ENCODE assay signal across 17 mouse cellular contexts in genomic region chr17:12721118-12721886, GRCm38 (mm10). TPM values are rescaled to one million over a fixed set of nuclear protein-coding genes. Genes with fewer than 3 reads are reported as not detected.
DNase-seq lines count a peak whose midpoint lies in the region; ATAC-seq and TF ChIP-seq lines count a peak whose summit lies in the region.
"Had no signal": no experiment of that assay in that cellular context is flagged by ENCODE, and none has a peak within 500 bp of the region (broad histone marks: within the 10 kb centered on the region; RNA-seq: fewer than 3 reads in every experiment).

No protein-coding gene starts in this region.

- 63% methylated on average over 5 of the region's 5 CpGs for WGBS in heart, embryonic 13.5 days
- 71% methylated on average over 5 of the region's 5 CpGs for WGBS in heart, embryonic 10.5 days
- WGBS in liver, embryonic 11.5 days, result 76% methylated on average over 5 of the region's 5 CpGs
- 60% methylated on average over 5 of the region's 5 CpGs for WGBS in liver, embryonic 12.5 days (ENCODE audit: insufficient replicate concordance)
- WGBS in heart, postnatal 0 days, result 55% methylated on average over 5 of the region's 5 CpGs

- H3K36me3 ChIP-seq in heart, embryonic 13.5 days, result peaks cover 95% of the 10 kb centered on the region
- H3K36me3 ChIP-seq in heart, embryonic 10.5 days, result peaks cover 94% of the 10 kb centered on the region
- H3K36me3 ChIP-seq in liver, embryonic 11.5 days (ENCODE audit: control insufficient read depth, insufficient read depth, low read length), result peaks cover 20% of the 10 kb centered on the region
- peaks cover 62% of the 10 kb centered on the region for H3K36me3 ChIP-seq in liver, embryonic 12.5 days
- H3K36me3 ChIP-seq in heart, postnatal 0 days (replicated peaks; ENCODE audit: control insufficient read depth, insufficient read depth, low read length), result peaks cover 62% of the 10 kb centered on the region

- no peak for TF ChIP-seq CTCF in heart, postnatal 0 days (IDR thresholded peaks at IDR 0.05; ENCODE audit: low read depth)

- no peaks in the 10 kb centered on the region for H3K27me3 ChIP-seq in heart, embryonic 13.5 days (replicated peaks)
- H3K27me3 ChIP-seq in heart, embryonic 10.5 days (ENCODE audit: insufficient read depth, poor library complexity, severe bottlenecking), result no peaks in the 10 kb centered on the region
- H3K27me3 ChIP-seq in liver, embryonic 11.5 days (replicated peaks; ENCODE audit: control insufficient read depth, insufficient read depth, low read length), result no peaks in the 10 kb centered on the region
- H3K27me3 ChIP-seq in liver, embryonic 12.5 days (replicated peaks), result 0 out of 2 replicates have a peak, but pooled peaks cover 4% of the 10 kb centered on the region
- no peaks in the 10 kb centered on the region for H3K27me3 ChIP-seq in heart, postnatal 0 days (ENCODE audit: control insufficient read depth, insufficient read depth, low read length)
- H3K27me3 ChIP-seq: forebrain, embryonic 12.5 days had no signal

- no peaks in the 10 kb centered on the region for H3K9me3 ChIP-seq in heart, embryonic 13.5 days
- H3K9me3 ChIP-seq in heart, embryonic 10.5 days, result no peaks in the 10 kb centered on the region
- H3K9me3 ChIP-seq in liver, embryonic 11.5 days (ENCODE audit: control insufficient read depth, low read length), result no peaks in the 10 kb centered on the region
- no peaks in the 10 kb centered on the region for H3K9me3 ChIP-seq in liver, embryonic 12.5 days (replicated peaks)
- no peaks in the 10 kb centered on the region for H3K9me3 ChIP-seq in heart, postnatal 0 days (replicated peaks; ENCODE audit: control insufficient read depth, low read length)
- H3K9me3 ChIP-seq: forebrain, embryonic 12.5 days; liver, embryonic 13.5 days had no signal

- no peak overlapping the region for H3K4me2 ChIP-seq in heart, embryonic 13.5 days
- no peak overlapping the region for H3K4me2 ChIP-seq in liver, embryonic 11.5 days
- H3K4me2 ChIP-seq in liver, embryonic 12.5 days, result no peak overlapping the region
- H3K4me2 ChIP-seq in heart, postnatal 0 days (ENCODE audit: low read depth, low read length), result no peak overlapping the region
- H3K4me2 ChIP-seq: forebrain, embryonic 12.5 days; liver, embryonic 13.5 days had no signal

- no peak overlapping the region for H3K9ac ChIP-seq in heart, embryonic 13.5 days
- H3K9ac ChIP-seq in liver, embryonic 11.5 days (ENCODE audit: low read depth, low read length), result no peak overlapping the region
- H3K9ac ChIP-seq in liver, embryonic 12.5 days, result no peak overlapping the region
- H3K9ac ChIP-seq in heart, postnatal 0 days (replicated peaks; ENCODE audit: low read depth, low read length), result no peak overlapping the region
- H3K9ac ChIP-seq: forebrain, embryonic 12.5 days; liver, embryonic 13.5 days had no signal

- peak; percentile 58; the same call in 1 of the 2 replicates for TF ChIP-seq EP300 in heart, postnatal 0 days (IDR thresholded peaks at IDR 0.05; ENCODE audit: low read depth)

- no peak overlapping the region for H3K4me3 ChIP-seq in heart, embryonic 13.5 days
- H3K4me3 ChIP-seq in heart, embryonic 10.5 days, result no peak overlapping the region
- no peak overlapping the region for H3K4me3 ChIP-seq in liver, embryonic 11.5 days (ENCODE audit: low read depth, low read length)
- H3K4me3 ChIP-seq in liver, embryonic 12.5 days, result no peak overlapping the region
- no peak overlapping the region for H3K4me3 ChIP-seq in heart, postnatal 0 days (ENCODE audit: low read depth, low read length)
- H3K4me3 ChIP-seq: forebrain, embryonic 12.5 days; liver, embryonic 13.5 days had no signal

- DNase-seq in cerebellum, adult 9-10 months, result peak; percentile 63
- DNase-seq in heart, embryonic 10.5 days (ENCODE audit: low spot score), result no peak
- DNase-seq in liver, embryonic 11.5 days (ENCODE audit: low spot score), result no peak
- peak; percentile 38 for DNase-seq in heart, postnatal 0 days (ENCODE audit: low spot score)
- no peak for DNase-seq in layer of hippocampus, postnatal 14 days (ENCODE audit: low spot score in 2 of 2)
- DNase-seq: adrenal gland, postnatal 14 days; kidney, postnatal 10 days; liver, embryonic 13.5 days; midbrain, embryonic 14.5 days; spleen, adult 18-20 months; thymus, postnatal 25 days had no signal

- H3K4me1 ChIP-seq in heart, embryonic 13.5 days, result peaks cover 97% of the 10 kb centered on the region
- H3K4me1 ChIP-seq in heart, embryonic 10.5 days, result peaks cover 66% of the 10 kb centered on the region
- H3K4me1 ChIP-seq in liver, embryonic 11.5 days (replicated peaks; ENCODE audit: control insufficient read depth, insufficient read depth, low read length), result peaks cover 31% of the 10 kb centered on the region
- H3K4me1 ChIP-seq in liver, embryonic 12.5 days, result peaks cover 34% of the 10 kb centered on the region
- H3K4me1 ChIP-seq in heart, postnatal 0 days (ENCODE audit: control insufficient read depth, insufficient read depth), result peaks cover 61% of the 10 kb centered on the region
- H3K4me1 ChIP-seq: forebrain, embryonic 12.5 days had no signal

- no peak for ATAC-seq in cerebellum, adult (ENCODE audit: insufficient number of reproducible peaks, low FRiP score, low TSS enrichment)
- no peak for ATAC-seq in heart, embryonic 13.5 days (ENCODE audit: extremely low read depth, insufficient number of reproducible peaks, low FRiP score, low TSS enrichment)
- ATAC-seq in liver, embryonic 11.5 days (replicated peaks; ENCODE audit: low FRiP score), result no peak
- ATAC-seq in liver, embryonic 12.5 days, result no peak
- ATAC-seq in heart, postnatal 0 days (ENCODE audit: insufficient read depth, low read depth), result no peak
- ATAC-seq: hindbrain, embryonic 16.5 days had no signal

- peak overlapping the region; percentile 91 for H3K27ac ChIP-seq in heart, embryonic 13.5 days (replicated peaks)
- no peak overlapping the region for H3K27ac ChIP-seq in heart, embryonic 10.5 days
- H3K27ac ChIP-seq in liver, embryonic 11.5 days (ENCODE audit: low read depth, low read length), result 0 out of 2 replicates have a peak overlapping the region, but pooled peaks have one; percentile 13
- no peak overlapping the region for H3K27ac ChIP-seq in liver, embryonic 12.5 days
- peak overlapping the region; percentile 62 for H3K27ac ChIP-seq in heart, postnatal 0 days (ENCODE audit: low read depth)
- H3K27ac ChIP-seq: forebrain, embryonic 12.5 days; liver, embryonic 13.5 days had no signal

RNA-seq across cellular contexts. Expression of gene Slc22a1, which starts 45.7 kb away (rescaled TPM):
- 12.0 and 15.1 TPM in 2 replicates for polyA plus RNA-seq in heart, embryonic 13.5 days (2015; fragmentation: Nextera tagmentation; extraction: Ambion mirVana)
- 0.39 and 1.1 TPM in 2 replicates for polyA plus RNA-seq in heart, embryonic 10.5 days (2016; fragmentation: Nextera tagmentation; extraction: Ambion mirVana)
- polyA plus RNA-seq in liver, embryonic 11.5 days (2014; fragmentation: Nextera tagmentation; extraction: Ambion mirVana), result 0.10 TPM in 1 of 2 replicates, not detected in the other
- not detected in 2 replicates for polyA plus RNA-seq in liver, embryonic 12.5 days (2016; fragmentation: Nextera tagmentation; extraction: Ambion mirVana)
- total RNA-seq in heart, postnatal 0 days (2014; rRNA removed; ENCODE audit: low replicate concordance), result not detected in 2 replicates
- 33.5 and 42.8 TPM in 2 replicates for polyA plus RNA-seq in heart, postnatal 0 days (2015; fragmentation: Nextera tagmentation; extraction: Ambion mirVana)
- not detected for total RNA-seq in layer of hippocampus, postnatal 14 days (2021)
- total RNA-seq: megakaryocyte progenitor cell, adult 5-6 weeks had no signal
- polyA plus RNA-seq: hindbrain, embryonic 16.5 days; liver, embryonic 13.5 days; midbrain, embryonic 14.5 days had no signal

RNA-seq across cellular contexts. Expression of gene Igf2r, which starts 48.2 kb away (rescaled TPM):
- polyA plus RNA-seq in heart, embryonic 13.5 days (2015; fragmentation: Nextera tagmentation; extraction: Ambion mirVana), result 142 and 143 TPM in 2 replicates
- 141 and 272 TPM in 2 replicates for polyA plus RNA-seq in heart, embryonic 10.5 days (2016; fragmentation: Nextera tagmentation; extraction: Ambion mirVana)
- 41.8 and 43.7 TPM in 2 replicates for polyA plus RNA-seq in liver, embryonic 11.5 days (2014; fragmentation: Nextera tagmentation; extraction: Ambion mirVana)
- polyA plus RNA-seq in liver, embryonic 12.5 days (2016; fragmentation: Nextera tagmentation; extraction: Ambion mirVana), result 24.7 and 25.3 TPM in 2 replicates
- 424 and 484 TPM in 2 replicates for total RNA-seq in heart, postnatal 0 days (2014; rRNA removed; ENCODE audit: low replicate concordance)
- 52.2 and 59.9 TPM in 2 replicates for polyA plus RNA-seq in heart, postnatal 0 days (2015; fragmentation: Nextera tagmentation; extraction: Ambion mirVana)
- 10 to 100 TPM; 28.1 TPM for total RNA-seq in layer of hippocampus, postnatal 14 days (2021)

Comparison
In these comparisons a context has a peak if more than half of its experiments do, and no peak if none do; other contexts are left out.
1. DNase-seq: peak in cerebellum, adult 9-10 months (single experiment) and heart, postnatal 0 days (single experiment); none in heart, embryonic 10.5 days (single experiment), liver, embryonic 11.5 days (single experiment) and layer of hippocampus, postnatal 14 days (0 of 2).
2. H3K27ac ChIP-seq: peak in heart, embryonic 13.5 days (single experiment), liver, embryonic 11.5 days (single experiment) and heart, postnatal 0 days (single experiment); none in heart, embryonic 10.5 days (single experiment) and liver, embryonic 12.5 days (single experiment).